Mouse (Mus musculus) bone marrow macrophage, adult 2 months (primary cell): Measurements from ENCODE around the gene Zer1.

Experiments used
- CTCF ChIP-seq: IDR thresholded peaks from 2 replicates; pipeline ENCODE4 v1.5.1; 2012; ENCODE audit warnings: low read depth, mild to moderate bottlenecking, low read length, moderate library complexity
- POLR2A ChIP-seq: IDR thresholded peaks from 2 replicates; pipeline ENCODE4 v1.6.1; 2012; ENCODE audit warnings: mild to moderate bottlenecking, low read depth, low read length, borderline replicate concordance

- no peak for TF ChIP-seq CTCF
- no peak for TF ChIP-seq POLR2A
These were observed 10.0 kb upstream of the Zer1 start for GRCm38 (mm10) chr2:30134378-30134711.
